Mouse (Mus musculus): ENCODE measurements around the gene Ankrd11. TPM values are rescaled to one million over a fixed set of nuclear protein-coding genes. Genes with fewer than 3 reads are reported as not detected.

The Ankrd11 gene
- total RNA-seq, 4 experiments from 2014 or later = 149 to 174 (median 162) TPM

DNA sequence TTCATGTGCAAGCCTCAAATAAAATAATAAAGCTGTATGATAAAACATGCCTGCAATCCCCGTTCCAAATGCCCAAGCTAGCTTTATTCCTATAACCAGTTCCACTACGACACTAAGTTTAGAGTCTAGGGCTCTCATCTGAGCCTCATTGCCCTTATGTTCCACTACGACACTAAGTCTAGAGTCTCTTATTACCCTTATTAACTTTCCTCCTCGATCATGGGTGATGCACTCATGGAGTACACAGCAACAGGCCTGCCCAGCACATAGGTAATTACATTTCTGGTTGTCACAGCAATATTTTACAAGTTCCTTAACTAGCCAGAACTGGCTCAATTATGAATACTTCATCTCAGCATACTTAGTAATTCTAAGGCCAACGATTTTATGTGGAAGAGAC lies 36.3 kb downstream of the Ankrd11 start:
- no peak for DNase-seq (ENCODE audit: low spot score in 2 of 2)

DNA sequence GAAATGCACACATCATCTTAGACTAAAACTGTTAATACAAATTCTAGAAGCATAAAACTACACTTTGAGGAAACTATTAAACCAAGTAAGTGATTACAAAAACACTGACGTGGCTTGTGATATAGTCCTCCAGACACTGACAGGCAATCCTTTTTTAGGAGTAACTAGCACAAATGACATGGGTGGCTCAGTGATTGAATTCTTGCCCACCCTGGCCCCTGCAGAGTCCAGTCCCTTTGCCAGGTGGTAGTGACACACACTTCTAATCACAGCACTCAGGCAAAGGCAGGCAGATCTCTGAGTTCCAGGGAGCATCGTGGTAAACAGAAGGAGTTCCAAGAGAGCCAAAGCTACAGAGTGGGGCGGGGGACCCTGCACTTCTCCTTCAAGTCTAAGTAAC lies 36.7 kb downstream of the Ankrd11 start:
- no peak for DNase-seq (ENCODE audit: low spot score in 2 of 2)

DNA sequence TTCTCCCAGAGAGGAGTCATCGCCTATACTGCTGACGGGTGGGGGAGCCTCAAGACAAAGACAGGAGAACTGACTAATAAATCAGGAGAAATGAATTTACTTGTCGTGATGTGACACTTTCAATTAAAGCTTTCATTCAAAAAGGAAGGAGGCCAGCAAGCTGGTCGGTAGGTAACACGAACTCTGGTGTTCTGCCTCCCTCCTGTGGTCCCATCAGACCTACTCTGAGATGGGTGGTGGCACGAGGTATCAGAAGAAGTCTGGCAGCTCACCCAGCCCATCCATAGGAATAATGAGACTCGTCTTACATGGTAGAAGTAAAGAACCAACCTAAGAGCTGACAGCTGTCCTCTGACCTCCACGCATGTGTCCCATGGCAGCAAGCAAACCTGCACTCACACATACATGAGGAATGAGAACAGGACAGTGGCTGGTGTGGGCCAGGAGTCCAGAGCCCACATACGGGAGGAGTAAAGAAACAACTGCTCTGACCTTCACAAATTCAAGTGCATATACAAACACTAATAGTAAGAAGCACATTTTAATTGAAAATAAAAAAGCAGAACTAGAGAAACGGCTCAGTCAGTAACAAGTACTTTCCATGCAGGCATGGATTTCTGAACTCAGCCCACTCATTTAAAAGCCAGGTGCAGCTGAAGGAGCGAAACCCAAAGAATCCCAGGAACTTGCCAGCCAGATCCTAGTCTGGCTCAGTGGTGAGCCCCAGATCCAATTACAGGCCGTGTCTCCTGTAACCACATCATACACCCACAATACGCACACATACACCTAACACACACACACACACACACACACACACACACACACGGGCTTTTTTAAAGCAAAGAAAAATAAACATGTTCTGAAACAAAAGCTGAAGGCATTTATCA lies 37.8 kb downstream of the Ankrd11 start:
- DNase-seq (ENCODE audit: low spot score in 2 of 2) = no peak

DNA sequence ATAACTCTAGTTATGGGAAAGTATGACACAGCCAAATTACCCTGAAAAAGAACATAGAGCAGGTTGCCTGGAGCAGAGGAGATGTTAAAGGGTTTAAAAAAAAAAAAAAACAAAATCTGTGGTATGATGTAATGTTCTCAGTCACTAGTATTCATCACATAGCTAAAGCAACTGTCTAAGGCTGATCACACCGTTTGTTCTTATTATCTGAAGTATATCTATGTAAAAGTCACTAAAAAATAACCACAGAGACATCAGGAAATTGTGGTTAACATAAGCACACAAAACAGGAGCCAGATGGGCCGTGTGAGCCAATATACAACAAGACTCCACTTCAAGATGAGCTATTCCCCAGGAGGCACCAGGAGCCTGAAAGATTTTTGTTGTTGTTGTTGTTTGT lies 41.8 kb downstream of the Ankrd11 start:
- DNase-seq (ENCODE audit: low spot score in 2 of 2) = no peak

DNA sequence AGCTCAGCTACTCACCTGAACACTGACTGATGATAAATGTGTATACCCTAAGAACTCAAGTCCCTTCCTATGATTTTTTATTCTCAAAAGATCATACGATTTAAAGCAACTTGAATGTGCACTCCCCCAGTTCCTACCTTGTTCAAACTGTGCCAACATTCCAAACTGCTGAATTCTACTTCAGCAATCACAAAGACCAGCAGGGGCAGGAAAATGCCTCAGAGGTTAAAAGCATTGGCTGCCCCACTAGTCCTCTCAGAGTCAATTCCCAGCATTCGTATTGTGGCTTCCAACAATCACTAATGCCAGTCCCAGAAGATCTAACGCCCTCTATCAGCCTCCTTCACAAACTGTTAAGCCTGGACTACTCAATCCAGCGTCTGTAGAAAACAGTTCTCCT lies 44.1 kb downstream of the Ankrd11 start:
- DNase-seq (ENCODE audit: low spot score in 2 of 2) = no peak

DNA sequence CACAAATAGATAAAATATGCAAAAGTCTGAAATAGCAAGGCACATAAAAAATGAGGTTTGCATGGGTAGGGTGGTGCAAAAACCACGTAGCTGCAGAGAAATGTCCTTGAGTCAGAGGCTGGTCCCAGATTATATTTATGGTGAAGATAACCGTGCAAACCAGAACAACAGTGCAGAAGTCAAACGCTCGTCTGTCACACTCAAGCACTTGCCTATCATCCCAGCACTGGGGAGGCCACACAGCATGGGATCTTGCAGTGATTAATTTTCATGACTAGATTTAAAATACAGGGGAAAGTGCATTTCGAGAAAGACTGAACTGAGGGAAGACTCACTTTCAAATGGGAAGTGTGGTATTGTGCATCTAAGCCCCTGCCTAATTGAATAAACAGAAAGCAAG lies 48.3 kb downstream of the Ankrd11 start:
- DNase-seq (ENCODE audit: low spot score in 2 of 2) = no peak

DNA sequence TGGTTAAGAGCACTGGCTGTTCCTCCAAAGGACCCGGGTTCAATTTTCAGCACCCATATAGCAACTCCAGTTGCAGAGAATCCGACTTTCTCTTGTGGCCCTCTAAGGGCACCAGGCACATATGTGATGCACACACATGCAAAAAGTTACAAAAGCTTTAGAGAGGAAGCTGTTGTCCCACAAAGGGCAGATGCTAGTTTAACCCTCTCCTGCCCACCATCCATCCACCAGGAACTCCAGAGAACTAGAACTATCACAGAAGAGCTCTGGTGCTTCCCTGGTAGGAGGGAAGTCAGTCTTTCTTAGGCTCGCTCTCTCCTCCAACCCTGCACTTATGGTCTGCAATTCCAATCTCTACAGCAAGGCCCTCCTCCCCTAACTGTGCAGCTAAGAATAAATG lies 49.0 kb downstream of the Ankrd11 start:
- DNase-seq (ENCODE audit: low spot score in 2 of 2) = no peak

DNA sequence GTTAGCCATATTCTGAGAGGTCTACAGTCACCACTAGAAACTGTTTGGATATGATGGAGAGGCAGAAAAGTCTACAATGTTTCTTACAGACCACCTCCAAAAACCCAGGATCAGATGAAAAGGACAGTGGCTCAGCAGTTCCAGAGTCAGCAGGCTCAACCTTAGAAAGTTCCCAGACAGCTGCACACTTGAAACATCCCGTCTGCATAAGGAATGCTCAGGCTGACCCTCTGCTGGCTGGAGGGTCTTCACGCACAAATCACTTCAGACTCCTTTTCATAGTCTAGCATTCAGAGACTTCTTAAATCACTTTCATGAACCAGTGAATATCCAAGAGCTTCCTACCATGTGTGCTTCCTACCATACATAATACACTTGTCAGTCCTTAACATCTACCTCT lies 49.8 kb downstream of the Ankrd11 start:
- no peak for DNase-seq (ENCODE audit: low spot score in 2 of 2)

DNA sequence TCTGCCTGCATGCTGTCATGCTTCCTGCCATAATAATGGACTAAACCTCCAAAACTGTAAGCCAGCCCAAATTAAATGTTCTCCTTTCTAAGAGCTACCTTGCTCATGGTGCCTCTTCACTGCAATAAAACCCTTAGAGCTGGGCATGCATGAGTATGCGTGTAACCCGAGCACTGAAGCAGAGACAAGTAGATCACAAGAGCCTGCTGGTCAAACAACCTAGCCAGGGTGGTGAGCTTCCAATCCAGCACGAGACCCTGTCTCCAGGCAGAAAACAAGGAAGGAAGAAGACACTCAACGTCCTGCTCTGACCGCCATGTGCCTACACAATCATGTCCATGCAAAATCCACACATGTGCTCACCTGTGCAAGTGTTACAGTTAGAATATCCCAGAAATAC lies 50.7 kb downstream of the Ankrd11 start:
- DNase-seq (ENCODE audit: low spot score in 2 of 2) = no peak

DNA sequence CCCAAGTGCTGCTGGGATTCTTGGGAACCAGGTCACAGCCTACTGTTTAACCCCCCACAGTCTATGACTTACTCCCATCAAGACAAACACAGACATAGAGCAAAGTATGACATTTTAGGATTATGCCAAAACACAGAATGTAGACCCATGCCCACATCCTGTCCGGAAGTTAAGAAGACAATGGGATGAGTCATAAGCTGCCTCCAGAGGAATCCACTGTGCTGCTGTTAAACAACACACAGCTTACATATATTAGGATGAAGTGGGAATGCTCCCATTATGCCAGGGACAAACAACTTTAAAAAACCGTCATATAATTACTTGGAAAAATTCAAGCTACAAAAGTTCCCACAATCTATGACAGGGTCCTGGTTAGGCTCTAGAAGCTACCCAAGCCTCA lies 52.1 kb downstream of the Ankrd11 start:
- no peak for DNase-seq (ENCODE audit: low spot score in 2 of 2)

DNA sequence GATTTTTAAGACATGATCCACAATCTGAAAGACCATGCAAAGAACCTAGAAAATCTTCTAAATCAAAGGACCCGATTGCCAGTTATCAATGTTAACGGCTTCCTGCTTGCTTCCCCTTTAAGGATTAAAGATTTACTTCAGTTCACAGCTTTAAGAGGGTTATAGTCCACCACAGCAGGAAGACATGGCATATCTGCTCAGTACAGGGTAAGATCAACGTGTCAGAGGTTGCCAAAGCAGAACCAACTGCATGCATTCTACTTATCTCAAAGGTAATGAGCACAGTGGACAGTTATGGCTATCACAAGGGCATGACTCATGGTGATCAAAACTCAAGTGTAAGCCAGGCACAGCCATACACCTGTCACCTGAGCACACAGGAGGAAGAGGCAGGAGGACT lies 53.1 kb downstream of the Ankrd11 start:
- no peak for DNase-seq (ENCODE audit: low spot score in 2 of 2)

DNA sequence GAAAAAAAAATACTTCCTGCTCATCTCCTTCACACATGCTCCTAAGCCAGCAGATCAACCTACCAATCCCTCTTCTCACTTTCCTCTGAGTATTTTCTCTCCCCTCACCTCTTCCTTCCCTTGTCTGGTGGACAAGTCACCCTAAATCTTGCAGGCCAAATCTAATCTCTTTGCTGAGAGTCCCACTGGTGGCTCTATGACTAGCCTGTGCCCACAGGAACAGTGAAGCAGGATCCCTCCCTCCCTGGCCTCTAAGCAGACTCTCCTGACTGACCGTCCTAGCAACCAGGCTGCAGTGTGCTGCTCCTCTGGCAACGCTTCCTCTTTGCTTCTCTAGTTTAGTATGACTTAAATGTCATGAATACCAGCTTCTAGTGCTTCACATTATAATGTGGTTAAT lies 54.8 kb downstream of the Ankrd11 start:
- DNase-seq (ENCODE audit: low spot score in 2 of 2) = no peak

DNA sequence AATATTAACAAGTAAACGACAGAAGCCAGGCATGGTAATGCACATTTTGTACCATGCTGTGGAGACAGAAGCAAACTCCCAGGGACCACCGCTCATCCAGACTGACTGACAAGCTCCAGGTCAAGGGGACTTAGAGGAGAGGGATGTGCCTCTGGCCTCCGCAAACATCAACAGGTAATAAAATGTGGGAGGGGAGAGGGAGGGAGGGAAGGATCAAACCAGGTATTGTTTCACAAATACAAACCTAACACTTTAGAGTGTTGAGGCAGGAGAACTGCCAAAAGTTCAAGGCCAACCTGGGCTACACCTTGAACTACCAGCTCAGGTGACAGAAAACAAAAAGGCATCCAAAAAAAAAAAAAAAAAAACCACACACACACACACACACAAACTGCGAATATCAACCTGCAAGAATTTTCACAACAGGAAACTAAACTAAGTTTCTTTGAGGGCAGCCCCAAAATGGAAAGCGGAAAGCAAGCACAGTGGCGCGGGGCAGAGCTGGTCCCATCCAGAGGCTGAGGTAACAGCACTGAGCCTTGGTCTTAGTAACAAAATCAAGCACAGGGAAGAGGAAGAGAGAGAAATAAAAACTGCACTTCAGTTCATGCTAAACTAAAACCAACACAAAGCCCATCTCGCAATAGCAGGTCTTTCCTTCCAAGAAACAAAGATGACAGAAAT lies 55.4 kb downstream of the Ankrd11 start:
- no peak for DNase-seq (ENCODE audit: low spot score in 2 of 2)

DNA sequence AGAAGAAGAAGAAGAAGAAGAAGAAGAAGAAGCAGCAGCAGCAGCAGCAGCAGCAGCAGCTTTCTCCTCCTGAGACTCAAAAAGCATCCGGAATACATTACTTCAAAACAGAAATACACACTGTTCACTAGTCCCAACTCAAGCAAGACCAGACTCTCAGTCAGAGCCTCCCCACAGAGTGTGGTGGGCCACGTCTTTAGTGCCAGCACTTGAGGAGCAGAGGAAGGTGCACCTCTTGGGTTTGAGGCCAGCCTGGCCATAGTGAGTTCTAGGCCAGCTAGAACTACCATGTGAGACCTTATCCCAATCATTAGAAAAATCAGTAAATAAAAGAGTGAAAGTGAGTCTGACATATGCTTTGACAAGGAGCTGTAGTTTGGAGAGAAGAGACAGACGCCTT lies 57.9 kb downstream of the Ankrd11 start:
- no peak for DNase-seq (ENCODE audit: low spot score in 2 of 2)

DNA sequence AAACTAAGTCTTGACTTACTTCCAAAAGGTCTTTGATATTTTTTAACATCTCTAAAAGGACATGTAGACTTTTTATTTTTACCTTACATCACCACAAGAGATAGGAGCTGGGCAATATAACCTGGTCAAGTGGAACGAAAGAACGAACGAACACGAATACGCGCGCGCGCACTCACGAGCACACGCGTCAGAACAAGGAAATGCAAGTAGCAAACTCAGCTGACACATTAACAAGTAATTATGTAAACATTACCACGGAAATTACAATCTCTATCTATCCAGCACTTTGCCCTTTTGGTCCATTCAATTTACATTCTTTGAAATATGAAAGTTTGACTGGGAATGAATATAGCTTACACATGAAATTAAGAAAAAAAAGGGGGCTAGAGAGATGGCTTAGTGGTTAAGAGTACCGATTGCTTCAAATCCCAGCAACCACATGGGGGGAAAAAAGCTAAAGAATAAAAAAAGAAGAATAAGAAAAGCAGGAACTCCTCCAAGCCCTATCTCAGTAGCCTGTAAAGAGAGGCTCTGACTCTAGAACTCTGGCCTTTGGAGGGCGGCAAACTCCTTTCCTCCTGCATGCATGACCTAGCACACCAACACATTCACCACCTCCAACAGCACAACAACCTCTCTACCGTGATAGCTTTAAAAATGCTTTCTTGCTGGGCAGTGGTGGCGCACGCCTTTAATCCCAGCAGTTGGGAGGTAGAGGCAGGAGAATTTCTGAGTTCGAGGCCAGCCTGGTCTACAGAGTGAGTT lies 58.7 kb downstream of the Ankrd11 start:
- DNase-seq (ENCODE audit: low spot score in 2 of 2) = no peak

DNA sequence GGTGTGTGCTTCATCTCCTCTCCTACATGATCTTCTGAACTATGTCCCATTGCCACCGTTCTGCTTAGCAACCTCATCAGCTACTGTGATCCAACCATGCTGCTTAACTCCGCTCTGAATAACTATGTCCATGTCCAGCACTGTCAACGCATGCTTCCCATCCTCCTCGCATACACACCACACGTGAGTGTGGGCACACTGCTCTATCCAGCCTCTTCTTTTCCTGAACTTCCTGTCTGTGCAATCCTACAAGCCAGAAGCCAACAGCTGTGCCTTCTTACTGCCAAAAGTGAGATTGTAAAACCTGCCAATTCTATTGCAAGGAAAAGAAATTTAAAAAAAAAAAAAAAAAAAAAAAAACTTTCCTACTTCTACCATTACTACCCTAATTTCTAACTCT lies 60.4 kb downstream of the Ankrd11 start:
- DNase-seq (ENCODE audit: low spot score in 2 of 2) = no peak

DNA sequence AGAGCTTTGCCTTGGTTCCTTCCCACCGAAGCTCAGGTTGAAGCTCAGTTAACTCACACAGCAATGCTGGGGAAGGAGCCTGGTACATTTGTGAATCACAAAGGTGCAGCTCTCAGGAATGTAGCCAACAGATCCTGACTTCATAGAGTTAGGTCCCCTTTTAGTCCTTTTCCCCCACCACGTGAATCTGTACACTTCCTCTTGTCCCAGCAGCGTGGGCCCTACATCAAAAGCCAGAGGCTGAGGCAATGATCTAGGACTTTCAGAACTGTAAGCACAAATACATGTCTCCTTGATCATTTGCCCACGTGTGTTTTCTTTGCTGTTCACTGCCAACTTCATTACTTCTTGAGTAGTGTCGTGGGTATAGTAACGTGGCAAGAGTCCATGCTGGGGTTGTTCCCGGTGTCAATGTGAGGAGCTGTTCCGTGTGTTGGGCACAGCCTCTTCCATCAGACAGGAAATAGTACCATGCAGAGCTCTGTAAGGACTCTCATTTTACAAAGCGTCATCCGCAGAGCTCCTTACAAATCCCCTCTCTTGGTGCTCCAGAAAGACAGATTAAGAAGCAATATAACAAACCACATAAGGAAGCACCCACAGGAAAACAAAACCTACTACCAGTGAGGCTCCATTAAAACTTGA lies 62.1 kb downstream of the Ankrd11 start:
- DNase-seq (ENCODE audit: low spot score in 2 of 2) = no peak

DNA sequence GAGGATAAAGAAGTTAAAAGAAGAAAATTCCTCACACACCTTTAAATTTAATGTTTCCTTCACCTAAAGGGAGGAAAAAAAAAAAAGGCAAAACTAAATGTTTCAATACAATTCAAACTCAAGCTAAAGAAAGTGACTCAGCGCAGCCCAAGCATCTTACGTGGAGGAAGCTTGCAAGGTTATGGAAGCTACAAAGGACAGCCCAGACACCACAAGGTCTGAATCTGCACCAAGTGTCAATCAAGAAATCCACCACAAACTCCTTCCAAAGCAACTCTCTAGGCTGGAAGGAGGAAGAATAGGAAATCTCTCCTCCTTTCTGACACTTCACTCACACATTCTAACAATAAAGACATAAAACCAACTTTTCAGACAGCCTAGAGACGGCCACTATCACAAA lies 62.7 kb downstream of the Ankrd11 start:
- no peak for DNase-seq (ENCODE audit: low spot score in 2 of 2)

DNA sequence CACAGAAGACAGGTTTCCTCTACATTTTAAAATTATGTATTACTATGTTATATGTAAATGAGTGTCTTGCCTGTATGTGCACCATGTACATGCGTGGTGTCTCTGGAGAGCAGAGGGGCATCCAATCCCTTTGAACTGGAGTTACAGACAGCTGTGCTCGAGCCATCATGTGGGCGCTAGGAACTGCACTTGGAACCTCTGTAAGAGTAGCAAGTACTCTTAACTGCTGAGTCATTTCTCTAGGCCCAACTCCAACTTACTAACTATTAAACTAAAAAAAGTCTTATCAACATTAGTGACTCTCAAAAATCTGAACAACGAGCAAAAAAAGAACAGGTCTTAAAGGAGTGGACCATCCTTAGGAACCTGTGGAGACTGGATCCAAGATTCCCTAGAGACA lies 66.0 kb downstream of the Ankrd11 start:
- no peak for DNase-seq (ENCODE audit: low spot score in 2 of 2)

DNA sequence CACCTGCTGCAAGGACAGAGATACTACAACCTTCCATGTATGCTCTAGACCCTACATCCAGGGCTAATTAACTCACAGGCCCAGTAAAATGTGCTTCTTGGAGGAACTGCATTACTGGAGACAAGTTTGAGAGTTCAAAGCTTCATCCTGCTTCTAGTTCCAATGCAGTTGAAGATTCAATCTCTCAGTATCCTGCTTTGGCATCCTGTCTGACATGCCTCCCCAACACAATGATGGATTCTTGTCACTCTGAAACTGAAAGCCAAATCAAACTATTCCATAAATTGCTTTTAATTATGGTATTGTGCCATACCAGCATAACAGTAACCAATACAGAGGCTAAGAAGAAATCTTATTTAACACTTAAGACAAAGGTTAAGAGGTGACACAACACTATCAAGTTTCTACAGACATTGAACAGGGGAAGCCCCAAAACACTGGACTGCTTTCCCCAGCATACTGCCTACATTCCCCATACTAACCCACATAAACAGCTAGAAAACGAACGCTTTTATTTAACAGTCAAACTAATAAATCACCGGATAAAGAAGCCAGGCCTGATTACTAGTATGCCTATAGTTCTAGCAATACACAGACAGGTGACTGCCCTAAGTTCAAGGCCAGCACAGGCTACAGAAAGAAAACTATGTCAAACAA lies 72.0 kb downstream of the Ankrd11 start:
- DNase-seq (ENCODE audit: low spot score in 2 of 2) = no peak

DNA sequence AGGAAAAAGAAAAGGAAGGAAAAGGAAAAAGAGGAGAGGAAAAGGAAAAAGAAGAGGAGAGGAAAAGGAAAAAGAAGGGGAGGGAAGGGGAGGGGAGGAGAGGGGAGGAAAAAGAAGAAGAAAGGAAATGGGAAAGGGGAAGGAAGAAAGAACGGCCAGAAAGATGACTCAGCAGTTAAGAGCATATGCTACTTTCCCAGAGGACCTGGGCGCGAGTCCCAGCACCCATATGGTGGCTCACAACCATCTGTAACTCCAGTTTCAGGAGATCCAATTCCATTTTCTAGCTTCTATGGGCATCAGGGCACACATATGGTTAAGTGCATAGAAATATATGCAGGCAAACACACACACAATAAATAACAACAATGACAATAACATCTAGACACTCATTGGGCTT lies 73.9 kb downstream of the Ankrd11 start:
- DNase-seq (ENCODE audit: low spot score in 2 of 2) = peak in 1 of 2 experiments; percentile 59

All from layer of hippocampus, adult 8-10 months (tissue).